Mouse (Mus musculus): Measurements from ENCODE around the gene Ndufs6.

DNA sequence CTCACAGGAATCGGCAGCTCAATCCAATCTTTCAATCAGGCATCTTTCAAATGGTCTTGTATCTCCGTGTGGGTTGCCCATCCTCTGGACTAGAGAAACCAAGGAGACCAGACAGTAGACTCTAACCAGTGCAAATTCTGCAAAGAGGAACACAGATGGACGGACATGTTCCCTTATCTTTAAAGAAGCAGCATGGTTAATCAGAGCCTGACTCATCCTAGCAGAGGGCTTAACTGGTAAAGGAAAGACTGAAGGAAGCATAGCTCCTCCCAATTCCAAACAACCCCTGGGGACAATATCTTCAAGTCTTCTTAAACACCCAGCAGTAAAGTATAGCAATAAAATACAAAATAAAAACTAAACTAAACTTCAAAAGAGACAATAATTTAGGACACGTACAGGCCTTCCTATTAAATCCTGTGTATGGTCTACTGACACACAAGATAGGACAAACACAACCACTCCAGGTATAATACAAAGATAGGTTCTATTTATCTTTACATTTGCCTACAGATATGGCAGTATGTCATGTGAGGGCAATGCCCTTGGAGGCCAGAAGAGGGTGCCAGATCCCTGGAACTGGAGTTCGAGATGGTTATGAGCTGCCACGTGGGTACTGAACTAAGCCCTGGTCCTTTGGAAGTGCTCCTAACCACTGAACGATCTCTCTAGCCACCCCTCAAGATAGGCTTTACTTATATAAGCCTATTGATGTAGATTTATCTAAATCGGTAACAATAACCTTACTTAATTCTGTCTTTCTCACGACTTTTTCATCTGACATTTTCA, 17.0 kb upstream of the Ndufs6 start:
- peak; percentile 54 for TF ChIP-seq CTCF (IDR thresholded peaks at IDR 0.05; ENCODE audit: low read depth)
- no peak for TF ChIP-seq EP300 (IDR thresholded peaks at IDR 0.05; ENCODE audit: low read depth)

Data from liver, postnatal 0 days (tissue).